Mouse (Mus musculus) limb, embryonic 13.5 days (tissue): Measurements from ENCODE around the gene Trpm3. TPM values are rescaled to one million over a fixed set of nuclear protein-coding genes. Genes with fewer than 3 reads are reported as not detected.
A peak's percentile ranks its signal among the peaks of the same experiment; 100 is the strongest.

Source experiments
- ATAC-seq: fragments of 200-750 bp; cut with Nextera tagmentation; 2 replicates; pipeline ENCODE4 v1.8.0; 2017; ENCODE audit warnings: low read depth, moderate number of reproducible peaks, moderate TSS enrichment; ENCODE audit not compliant: low FRiP score
- H3K27ac ChIP-seq: fragments of 300-500 bp; sonication (generic); 2 replicates; pipeline ENCODE4 v1.5.1; 2015; ENCODE audit warnings: inconsistent platforms, mild to moderate bottlenecking, moderate library complexity
- H3K27me3 ChIP-seq: fragments of 300-500 bp; sonication (generic); 2 replicates; pipeline ENCODE4 v1.6.1; 2015; ENCODE audit warnings: mild to moderate bottlenecking, inconsistent platforms
- H3K36me3 ChIP-seq: fragments of 300-500 bp; sonication (generic); 2 replicates; pipeline ENCODE4 v1.6.1; 2015; ENCODE audit warnings: inconsistent platforms, mild to moderate bottlenecking, moderate library complexity
- H3K4me1 ChIP-seq: fragments of 300-500 bp; sonication (generic); 2 replicates; pipeline ENCODE4 v1.6.1; 2015; ENCODE audit warnings: inconsistent platforms
- H3K4me2 ChIP-seq: fragments of 300-500 bp; sonication (generic); replicated peaks from 2 replicates; pipeline ENCODE4 v1.6.1; 2015; ENCODE audit warnings: inconsistent platforms, mild to moderate bottlenecking, moderate library complexity
- H3K4me3 ChIP-seq: fragments of 300-500 bp; sonication (generic); 2 replicates; pipeline ENCODE4 v1.5.1; 2015; ENCODE audit warnings: moderate library complexity, mild to moderate bottlenecking, inconsistent platforms
- H3K9ac ChIP-seq: fragments of 300-500 bp; sonication (generic); 2 replicates; pipeline ENCODE4 v1.6.1; 2015; ENCODE audit warnings: mild to moderate bottlenecking, inconsistent platforms
- H3K9me3 ChIP-seq: fragments of 300-500 bp; sonication (generic); 2 replicates; pipeline ENCODE4 v1.6.1; 2016; ENCODE audit warnings: inconsistent platforms
- microRNA counts: library from miRNA; unstranded; fragments of <30 nt; microRNA quantifications from one replicate; lab custom pipeline; 2016
- microRNA-seq: library from miRNA; unstranded; fragments of <30 nt; microRNA quantifications from one replicate; pipeline ENCODE4, GENCODE M21; 2016
- polyA plus RNA-seq: library from polyadenylated mRNA; unstranded; fragments of >200 nt; fragmentation: Nextera tagmentation; extraction: Ambion mirVana; gene quantifications from 2 replicates; pipeline ENCODE4 v1.2.1, GENCODE M21; 2015

Gene Trpm3
- polyA plus RNA-seq, 1 experiment from 2014 or later = 6.3 TPM

DNA sequence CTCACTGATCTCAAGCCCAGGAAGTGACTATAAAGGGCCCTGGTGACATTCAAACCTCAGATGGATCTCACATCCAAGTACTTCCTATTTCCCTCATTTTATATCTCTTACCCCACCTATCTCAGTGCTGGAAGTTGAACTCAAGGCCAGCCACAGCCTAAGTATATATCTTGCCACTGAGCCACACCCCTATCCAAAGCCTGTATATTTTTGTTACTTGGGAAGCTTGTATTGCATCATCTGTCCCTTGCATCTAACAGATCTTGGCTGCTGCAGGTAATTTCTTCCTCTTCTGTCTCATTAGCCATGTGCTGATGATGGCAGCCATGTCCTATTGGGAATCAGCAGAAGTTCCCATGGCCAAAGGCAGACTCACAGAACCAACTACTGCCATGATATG, 904.9 kb downstream of the Trpm3 start:
- Histone ChIP-seq H3K36me3 (no peaks in the 10 kb centered on the region), H3K9ac (no peak overlapping the region), H3K4me1 (peaks cover 3% of the 10 kb centered on the region; the same call in 1 of the 2 replicates), H3K4me2 (no peak overlapping the region), H3K9me3 (no peaks in the 10 kb centered on the region), H3K4me3 (no peak overlapping the region), H3K27me3 (no peaks in the 10 kb centered on the region), H3K27ac (no peak overlapping the region)
- ATAC-seq = no peak

MicroRNAs within 50 kb of the gene (microRNA counts, 519-probe panel; counts per million panel counts)
- 3,640 counts per million, percentile 68 among the panel's probes with 10 or more counts for microRNA mmu-miR-204 (lab: Ali Mortazavi, UCI)

Small RNAs within 50 kb of the gene (microRNA-seq; reads per million reads assigned to microRNA genes)
- 362 reads per million, percentile 67 among the genes with 10 or more reads in this experiment for gene Mir204
